Mouse (Mus musculus): ENCODE measurements around the gene H1fnt. TPM values are rescaled to one million over a fixed set of nuclear protein-coding genes. Genes with fewer than 3 reads are reported as not detected.

H1fnt gene
- polyA plus RNA-seq, 1 experiment from 2014 or later = not detected

GRCm38 (mm10) chr15:98220877-98221276 lies 36.2 kb downstream of the H1fnt start, which contains the start of the genes Gm44579 and Olfr287:
Gene Gm44579, minus strand, starts transcription at chr15:98220977.
Gene Olfr287, minus strand, starts transcription at chr15:98221056.
- no peak for ATAC-seq (ENCODE audit: low FRiP score, low read depth)
- H3K36me3 ChIP-seq = no peaks in the 10 kb centered on the region
- no peaks in the 10 kb centered on the region for H3K4me1 ChIP-seq
- no peak within 1 kb of the TSS for H3K9ac ChIP-seq (replicated peaks)
- H3K27ac ChIP-seq (replicated peaks) = no peak within 1 kb of the TSS
- no peak within 1 kb of the TSS for H3K4me2 ChIP-seq (replicated peaks)
- WGBS = 77% methylated on average over 4 of the region's 4 CpGs
- H3K27me3 ChIP-seq = no peaks in the 10 kb centered on the region
- H3K9me3 ChIP-seq = no peaks in the 10 kb centered on the region
- H3K4me3 ChIP-seq = no peak within 1 kb of the TSS

DNA sequence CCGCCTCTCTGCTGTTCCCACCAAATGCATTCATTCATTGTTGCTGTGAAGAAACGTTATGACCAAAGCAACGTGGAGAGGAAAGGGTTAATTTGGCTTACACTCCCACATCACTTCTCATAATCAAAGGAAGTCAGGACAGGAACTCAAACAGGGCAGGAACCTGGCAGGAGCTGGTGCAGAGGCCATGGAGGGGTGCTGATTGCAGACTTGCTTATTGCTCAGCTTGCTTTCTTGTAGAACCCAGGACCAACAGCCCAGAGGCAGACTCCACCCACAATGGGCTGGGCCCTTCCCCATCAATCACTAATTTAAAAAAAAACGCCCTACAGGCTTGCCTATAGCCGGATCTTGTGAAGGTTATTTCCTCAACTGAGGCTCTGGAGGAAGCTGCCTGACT lies 43.0 kb downstream of the H1fnt start:
- Histone ChIP-seq H3K9me3 (no peaks in the 10 kb centered on the region), H3K4me3 (no peak overlapping the region), H3K27ac (replicated peaks) (no peak overlapping the region), H3K27me3 (no peaks in the 10 kb centered on the region), H3K9ac (replicated peaks) (no peak overlapping the region), H3K4me2 (replicated peaks) (no peak overlapping the region), H3K4me1 (no peaks in the 10 kb centered on the region), H3K36me3 (no peaks in the 10 kb centered on the region)
- 76% methylated on average over 5 of the region's 5 CpGs for WGBS
- ATAC-seq (ENCODE audit: low FRiP score, low read depth) = no peak

GRCm38 (mm10) chr15:98213336-98213870 lies 43.7 kb downstream of the H1fnt start:
- Histone ChIP-seq H3K4me1 (no peaks in the 10 kb centered on the region), H3K4me2 (replicated peaks) (no peak overlapping the region), H3K9ac (replicated peaks) (no peak overlapping the region), H3K27me3 (no peaks in the 10 kb centered on the region), H3K27ac (replicated peaks) (no peak overlapping the region), H3K9me3 (no peaks in the 10 kb centered on the region), H3K4me3 (no peak overlapping the region), H3K36me3 (no peaks in the 10 kb centered on the region)
- 83% methylated on average over 5 of the region's 5 CpGs for WGBS
- no peak for ATAC-seq (ENCODE audit: low FRiP score, low read depth)

GRCm38 (mm10) chr15:98209676-98210075 lies 47.4 kb downstream of the H1fnt start:
- Histone ChIP-seq H3K4me3 (no peak overlapping the region), H3K4me2 (replicated peaks) (no peak overlapping the region), H3K27ac (replicated peaks) (no peak overlapping the region), H3K36me3 (no peaks in the 10 kb centered on the region), H3K4me1 (no peaks in the 10 kb centered on the region), H3K9me3 (no peaks in the 10 kb centered on the region), H3K27me3 (no peaks in the 10 kb centered on the region; the same call in 1 of the 2 replicates), H3K9ac (replicated peaks) (no peak overlapping the region)
- no peak for ATAC-seq (ENCODE audit: low FRiP score, low read depth)
- WGBS = 84% methylated on average over 7 of the region's 7 CpGs

Other genes with a start within 250 kb of the H1fnt start
- 52.1 and 54.8 TPM in 2 replicates for gene Pfkm, start 164.7 kb downstream of the H1fnt start, polyA plus RNA-seq (2016; fragmentation: Nextera tagmentation; extraction: Ambion mirVana)
- gene Senp1, start 163.5 kb downstream of the H1fnt start, polyA plus RNA-seq (2016; fragmentation: Nextera tagmentation; extraction: Ambion mirVana) = 41.4 and 41.6 TPM in 2 replicates
- gene Asb8, start 91.7 kb downstream of the H1fnt start, polyA plus RNA-seq (2016; fragmentation: Nextera tagmentation; extraction: Ambion mirVana) = 42.5 and 45.0 TPM in 2 replicates
- 23.3 and 23.4 TPM in 2 replicates for gene Ccdc184, start 90.1 kb downstream of the H1fnt start, polyA plus RNA-seq (2016; fragmentation: Nextera tagmentation; extraction: Ambion mirVana)
- not detected in 2 replicates for gene Olfr288, start 61.8 kb downstream of the H1fnt start, polyA plus RNA-seq (2016; fragmentation: Nextera tagmentation; extraction: Ambion mirVana)
- gene Gm44579, start 36.3 kb downstream of the H1fnt start, polyA plus RNA-seq (2016; fragmentation: Nextera tagmentation; extraction: Ambion mirVana) = not detected in 2 replicates
- gene Olfr287, start 36.2 kb downstream of the H1fnt start, polyA plus RNA-seq (2016; fragmentation: Nextera tagmentation; extraction: Ambion mirVana) = not detected in 2 replicates
- gene Olfr286, start 22.8 kb downstream of the H1fnt start, polyA plus RNA-seq (2016; fragmentation: Nextera tagmentation; extraction: Ambion mirVana) = not detected in 2 replicates
- 2.3 and 2.9 TPM in 2 replicates for gene Zfp641, start 38.9 kb upstream of the H1fnt start, polyA plus RNA-seq (2016; fragmentation: Nextera tagmentation; extraction: Ambion mirVana)
- not detected in 2 replicates for gene Olfr285, start 60.1 kb upstream of the H1fnt start, polyA plus RNA-seq (2016; fragmentation: Nextera tagmentation; extraction: Ambion mirVana)
- not detected in 2 replicates for gene Olfr284, start 83.7 kb upstream of the H1fnt start, polyA plus RNA-seq (2016; fragmentation: Nextera tagmentation; extraction: Ambion mirVana)
- gene Olfr283, start 123.7 kb upstream of the H1fnt start, polyA plus RNA-seq (2016; fragmentation: Nextera tagmentation; extraction: Ambion mirVana) = not detected in 2 replicates
- gene Olfr282, start 173.9 kb upstream of the H1fnt start, polyA plus RNA-seq (2016; fragmentation: Nextera tagmentation; extraction: Ambion mirVana) = not detected in 2 replicates
- not detected in 2 replicates for gene Olfr281, start 195.3 kb upstream of the H1fnt start, polyA plus RNA-seq (2016; fragmentation: Nextera tagmentation; extraction: Ambion mirVana)
- not detected in 2 replicates for gene OR5BS1P, start 212.6 kb upstream of the H1fnt start, polyA plus RNA-seq (2016; fragmentation: Nextera tagmentation; extraction: Ambion mirVana)
- not detected in 2 replicates for gene Lalba, start 225.4 kb upstream of the H1fnt start, polyA plus RNA-seq (2016; fragmentation: Nextera tagmentation; extraction: Ambion mirVana)
- gene Olfr279, start 235.1 kb upstream of the H1fnt start, polyA plus RNA-seq (2016; fragmentation: Nextera tagmentation; extraction: Ambion mirVana) = not detected in 2 replicates